Mouse (Mus musculus) lung, postnatal 0 days (tissue): ENCODE results near the gene Kdelr2. TPM values are rescaled to one million over a fixed set of nuclear protein-coding genes. Genes with fewer than 3 reads are reported as not detected.
"Not testable (repeated sequence)": the region's sequence is repeated elsewhere in the genome, so short reads cannot be mapped to it uniquely, and the experiment has no call there.

Experiments used
- ATAC-seq: fragments of 200-750 bp; cut with Nextera tagmentation; 2 replicates; pipeline ENCODE4 v1.8.0; 2017; ENCODE audit warnings: moderate library complexity
- DNase-seq: peaks from one replicate; pipeline ENCODE4 v3.0.0-alpha.2; 2016; ENCODE audit warnings: low spot score
- H3K27ac ChIP-seq: fragments of 300-500 bp; sonication (generic); 2 replicates; pipeline ENCODE4 v1.5.1; 2014; ENCODE audit warnings: antibody characterized with exemption, mild to moderate bottlenecking, low read length, mixed read lengths
- H3K27me3 ChIP-seq: fragments of 300-500 bp; sonication (generic); replicated peaks from 2 replicates; pipeline ENCODE4 v1.6.1; 2014; ENCODE audit warnings: low read length, mixed read lengths; ENCODE audit not compliant: insufficient read depth
- H3K36me3 ChIP-seq: fragments of 300-500 bp; sonication (generic); 2 replicates; pipeline ENCODE4 v1.6.1; 2014; ENCODE audit warnings: low read length, mixed read lengths; ENCODE audit not compliant: insufficient read depth
- H3K4me1 ChIP-seq: fragments of 300-500 bp; sonication (generic); 2 replicates; pipeline ENCODE4 v1.6.1; 2014; ENCODE audit warnings: antibody characterized with exemption, low read depth, low read length, mixed read lengths; ENCODE audit not compliant: insufficient read depth
- H3K4me2 ChIP-seq: fragments of 300-500 bp; sonication (generic); replicated peaks from 2 replicates; pipeline ENCODE4 v1.6.1; 2014; ENCODE audit warnings: low read depth, mild to moderate bottlenecking, low read length, moderate library complexity, mixed read lengths
- H3K4me3 ChIP-seq: fragments of 300-500 bp; sonication (generic); 2 replicates; pipeline ENCODE4 v1.5.1; 2014; ENCODE audit warnings: low read depth, low read length
- H3K9ac ChIP-seq: fragments of 300-500 bp; sonication (generic); replicated peaks from 2 replicates; pipeline ENCODE4 v1.6.1; 2014; ENCODE audit warnings: low read depth, mild to moderate bottlenecking
- H3K9me3 ChIP-seq: fragments of 300-500 bp; sonication (generic); 2 replicates; pipeline ENCODE4 v1.6.1; 2016; ENCODE audit warnings: low read length, mixed read lengths
- CTCF ChIP-seq: IDR thresholded peaks from 2 replicates; pipeline ENCODE4 v1.5.1; 2016; ENCODE audit warnings: antibody characterized with exemption, mild to moderate bottlenecking
- EP300 ChIP-seq: IDR thresholded peaks from 2 replicates; pipeline ENCODE4 v1.6.1; 2016; ENCODE audit warnings: antibody characterized with exemption, mild to moderate bottlenecking, control low read depth
- WGBS: fragments of 180-500 bp; shearing (Covaris S2); extraction: QIAGEN DNeasy Blood & Tissue Kit; methylation state at CpG from one replicate; pipeline ENCODE4 v1.1.7; 2014; 5-methylcytosine and 5-hydroxymethylcytosine counted together
- polyA plus RNA-seq: library from polyadenylated mRNA; unstranded; fragments of >200 nt; fragmentation: Nextera tagmentation; extraction: Ambion mirVana; gene quantifications from 2 replicates; pipeline ENCODE4 v1.2.1, GENCODE M21; 2015

Kdelr2 gene
- polyA plus RNA-seq, 1 experiment from 2014 or later = 242 TPM

DNA sequence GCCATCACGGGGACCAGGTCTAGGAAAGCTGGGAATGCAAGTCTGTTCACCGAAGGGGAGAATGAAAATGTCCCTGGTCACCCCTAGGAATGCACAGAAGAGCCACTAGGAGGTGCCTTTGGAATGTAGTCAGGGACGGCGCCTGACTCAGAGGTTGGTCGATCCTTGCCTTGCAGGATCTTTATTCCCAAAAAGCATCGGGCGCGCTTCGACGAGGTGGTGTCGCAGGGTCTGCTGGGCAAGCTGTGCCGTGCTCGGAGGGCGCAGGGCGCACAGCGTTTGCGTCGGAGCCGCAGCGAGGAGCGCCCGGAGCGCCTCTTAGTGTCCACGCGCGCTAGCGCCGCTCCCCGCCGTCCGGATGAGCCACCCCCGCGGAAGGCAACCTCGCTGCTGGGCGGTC, 30.8 kb upstream of the Kdelr2 start:
- ATAC-seq = no peak
- WGBS = under 1% methylated on average over 35 of the region's 35 CpGs
- TF ChIP-seq CTCF = peak; percentile 60
- no peak for TF ChIP-seq EP300

DNA sequence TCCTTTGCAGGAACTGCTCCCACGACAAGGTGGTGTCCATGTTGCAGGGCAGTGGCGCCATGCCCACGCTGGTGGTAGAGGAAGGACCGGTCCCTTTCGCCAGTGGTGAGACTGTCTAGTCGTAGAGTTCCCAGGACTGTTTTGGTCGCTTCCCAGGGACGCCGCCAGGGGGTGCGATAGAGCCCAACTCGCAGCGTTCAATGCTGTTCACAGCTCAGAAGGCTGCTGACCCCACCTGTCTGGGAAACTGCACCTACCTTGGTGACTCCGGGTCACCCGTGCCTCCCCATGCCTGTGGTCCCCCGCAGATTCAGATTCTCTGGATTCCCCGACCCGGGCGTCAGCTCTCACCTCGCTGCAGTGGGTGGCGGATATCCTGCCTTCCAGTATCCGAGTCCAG, 28.4 kb upstream of the Kdelr2 start:
- no peaks in the 10 kb centered on the region for H3K9me3 ChIP-seq
- peak overlapping the region; percentile 46 for H3K4me2 ChIP-seq
- peak; percentile 64 for ATAC-seq
- H3K4me1 ChIP-seq = no peaks in the 10 kb centered on the region
- H3K36me3 ChIP-seq = no peaks in the 10 kb centered on the region
- peaks cover 23% of the 10 kb centered on the region for H3K27me3 ChIP-seq
- no peak overlapping the region for H3K9ac ChIP-seq
- no peak overlapping the region for H3K27ac ChIP-seq
- TF ChIP-seq EP300 (no peak), CTCF (peak; percentile 81)
- DNase-seq = peak; percentile 50
- peak overlapping the region; percentile 12; the same call in 1 of the 2 replicates for H3K4me3 ChIP-seq
- WGBS = 6% methylated on average over 21 of the region's 21 CpGs

More for the DNA sequence above, 30.8 kb upstream of the Kdelr2 start:
- no peak overlapping the region for H3K27ac ChIP-seq
- H3K27me3 ChIP-seq = peaks cover 32% of the 10 kb centered on the region
- H3K9ac ChIP-seq = no peak overlapping the region
- DNase-seq = peak; percentile 18
- H3K4me2 ChIP-seq = peak overlapping the region; percentile 49
- no peaks in the 10 kb centered on the region for H3K9me3 ChIP-seq
- no peaks in the 10 kb centered on the region for H3K4me1 ChIP-seq
- H3K4me3 ChIP-seq = peak overlapping the region; percentile 14; the same call in 1 of the 2 replicates
- H3K36me3 ChIP-seq = no peaks in the 10 kb centered on the region

DNA sequence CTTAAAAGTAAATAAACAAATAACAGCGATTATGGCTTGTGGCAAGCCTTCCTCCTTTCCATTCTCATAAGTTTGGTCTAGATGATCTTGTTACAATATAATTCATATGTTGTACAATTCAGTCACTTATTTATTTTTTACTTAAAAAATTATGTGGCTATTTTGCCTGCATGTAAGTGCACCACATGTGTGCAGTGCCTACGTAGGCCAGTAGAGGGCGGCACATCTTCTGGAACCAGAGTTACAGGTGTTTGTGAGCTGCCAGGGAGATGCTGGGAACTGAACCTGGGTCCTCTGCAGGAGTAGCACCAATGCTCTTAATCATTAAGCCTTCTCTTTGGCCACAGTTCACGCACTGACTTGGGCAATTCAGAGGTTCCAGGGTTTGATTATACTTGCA, 27.5 kb upstream of the Kdelr2 start:
- peaks cover 15% of the 10 kb centered on the region for H3K27me3 ChIP-seq
- WGBS = 82% methylated on average over 4 of the region's 4 CpGs
- no peaks in the 10 kb centered on the region for H3K36me3 ChIP-seq
- no peak overlapping the region for H3K4me3 ChIP-seq
- H3K9me3 ChIP-seq = no peaks in the 10 kb centered on the region
- DNase-seq = no peak
- no peak overlapping the region for H3K9ac ChIP-seq
- ATAC-seq = no peak
- no peak overlapping the region for H3K4me2 ChIP-seq
- no peak overlapping the region for H3K27ac ChIP-seq
- peak; percentile 32 for TF ChIP-seq CTCF
- TF ChIP-seq EP300 = no peak
- no peaks in the 10 kb centered on the region for H3K4me1 ChIP-seq

DNA sequence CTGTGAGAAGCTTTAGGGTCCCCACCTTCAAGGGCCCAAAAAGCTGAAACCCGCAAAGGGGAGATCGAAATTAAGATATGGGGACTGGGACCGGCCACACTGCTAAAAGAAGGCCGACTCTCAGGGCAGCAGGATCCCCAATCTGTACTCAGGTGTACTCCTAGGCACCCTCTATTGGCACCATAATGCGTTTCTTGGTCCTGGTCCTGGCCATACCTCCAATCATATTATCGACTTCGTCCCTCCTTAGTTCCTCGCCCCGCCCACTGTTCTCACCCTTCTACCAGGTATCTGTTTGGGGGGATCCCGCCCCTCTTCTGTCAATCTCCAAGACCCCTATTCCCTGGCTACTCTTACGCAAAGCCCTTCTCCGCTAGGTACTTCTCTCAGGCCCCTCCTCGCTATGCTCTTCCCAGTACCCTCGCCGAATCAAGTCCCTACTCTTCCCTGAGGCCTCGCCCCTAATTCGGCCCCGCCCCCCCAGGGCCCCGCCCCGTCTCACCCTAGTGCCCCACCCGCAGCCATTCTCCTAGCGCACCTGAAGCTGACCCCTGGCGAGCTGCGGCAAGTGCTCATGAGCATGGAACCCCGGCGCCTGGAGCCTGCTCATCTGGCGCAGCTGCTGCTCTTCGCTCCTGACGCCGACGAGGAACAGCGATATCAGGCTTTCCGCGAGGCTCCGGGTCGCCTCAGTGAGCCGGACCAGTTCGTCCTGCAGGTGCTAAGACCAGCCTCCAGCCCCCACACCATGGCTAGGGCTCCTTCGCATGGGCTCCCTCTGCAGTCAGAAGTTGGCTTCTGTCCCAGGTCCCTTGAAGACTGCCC, 16.6 kb upstream of the Kdelr2 start:
- ATAC-seq (peak; percentile 90), DNase-seq (peak; percentile 49)
- no peaks in the 10 kb centered on the region for H3K4me1 ChIP-seq
- peak overlapping the region; percentile 54 for H3K4me2 ChIP-seq
- H3K36me3 ChIP-seq = no peaks in the 10 kb centered on the region
- H3K27ac ChIP-seq = no peak overlapping the region
- TF ChIP-seq CTCF (0 out of 2 replicates have a peak, but pooled peaks have one; percentile 25), EP300 (no peak)
- H3K9ac ChIP-seq = no peak overlapping the region
- no peaks in the 10 kb centered on the region for H3K27me3 ChIP-seq
- no peaks in the 10 kb centered on the region for H3K9me3 ChIP-seq
- 9% methylated on average over 38 of the region's 39 CpGs for WGBS
- peak overlapping the region; percentile 26 for H3K4me3 ChIP-seq

DNA sequence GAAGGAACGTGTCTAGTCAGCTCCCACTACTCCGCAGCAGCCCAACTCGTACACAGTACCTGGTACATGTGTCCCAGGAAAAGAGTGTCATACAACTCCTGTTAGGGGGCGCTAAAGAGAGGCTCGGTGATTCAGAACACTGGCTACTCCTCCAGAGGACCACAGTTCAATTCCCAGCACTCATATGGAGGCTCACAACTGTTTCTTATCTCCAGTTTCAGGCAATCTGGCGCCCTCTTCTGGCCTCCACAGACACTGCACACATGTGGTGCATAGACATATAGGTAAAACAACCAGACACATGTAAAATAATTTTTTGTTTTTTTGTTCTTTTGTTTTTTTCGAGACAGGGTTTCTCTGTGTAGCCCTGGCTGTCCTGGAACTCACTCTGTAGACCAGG, 9.5 kb upstream of the Kdelr2 start:
- no peak overlapping the region for H3K4me2 ChIP-seq
- WGBS = 80% methylated on average over 7 of the region's 7 CpGs
- H3K27me3 ChIP-seq = no peaks in the 10 kb centered on the region
- no peaks in the 10 kb centered on the region for H3K4me1 ChIP-seq
- TF ChIP-seq CTCF (peak; percentile 29), EP300 (no peak)
- DNase-seq = no peak
- no peak overlapping the region for H3K9ac ChIP-seq
- no peaks in the 10 kb centered on the region for H3K36me3 ChIP-seq
- no peak overlapping the region for H3K27ac ChIP-seq
- ATAC-seq = no peak
- H3K4me3 ChIP-seq = no peak overlapping the region
- no peaks in the 10 kb centered on the region for H3K9me3 ChIP-seq

DNA sequence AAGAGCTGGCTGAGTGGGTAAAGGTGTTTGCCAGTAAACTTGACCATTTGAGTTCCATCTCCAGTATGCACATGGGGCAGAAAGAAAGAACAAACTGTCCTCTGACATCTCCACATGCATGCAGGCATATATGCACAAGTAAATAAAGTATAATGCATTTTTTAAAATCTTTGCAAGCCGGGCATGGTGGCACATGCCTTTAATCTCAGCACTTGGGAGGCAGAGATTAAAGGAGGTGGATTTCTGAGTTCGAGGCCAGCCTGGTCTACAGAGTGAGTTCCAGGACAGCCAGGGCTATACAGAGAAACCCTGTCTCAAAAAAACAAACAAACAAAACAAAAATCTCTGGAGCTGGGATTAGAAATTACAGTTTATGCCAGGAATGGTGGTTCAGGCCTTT, 8.7 kb upstream of the Kdelr2 start:
- not testable (repeated sequence) for H3K27ac ChIP-seq, H3K4me3 ChIP-seq, H3K4me1 ChIP-seq, H3K9ac ChIP-seq, H3K36me3 ChIP-seq, H3K9me3 ChIP-seq, DNase-seq, H3K4me2 ChIP-seq, ATAC-seq, H3K27me3 ChIP-seq
- WGBS = 88% methylated on average over 2 of the region's 2 CpGs
